Mouse (Mus musculus) MEL (cell line): ENCODE measurements around the gene AC134908.4. TPM values are rescaled to one million over a fixed set of nuclear protein-coding genes. Genes with fewer than 3 reads are reported as not detected.

Experiments used
- DNase-seq: peaks from one replicate; pipeline ENCODE4 v3.0.0; 2011; ENCODE audit warnings: low read depth, low spot score
- H3K27ac ChIP-seq: 2 replicates; pipeline ENCODE4 v1.5.1; 2012; ENCODE audit warnings: low read depth, mild to moderate bottlenecking, control low read depth, low read length, moderate library complexity; ENCODE audit not compliant: control insufficient read depth
- H3K27me3 ChIP-seq, 2 experiments: fragments of 150-350 bp in 1 of 2; sonication (generic) in 1 of 2; 2 replicates each; pipeline ENCODE4 v1.6.1; 2012; ENCODE audit warnings: low read length in 2 of 2, mild to moderate bottlenecking in 2 of 2, improper control_type of control experiment in 1 of 2, moderate library complexity in 1 of 2; ENCODE audit not compliant: insufficient read depth in 2 of 2, control insufficient read depth in 1 of 2
- H3K36me3 ChIP-seq, 2 experiments: 2 replicates each; pipeline ENCODE4 v1.6.1; 2012 to 2014; ENCODE audit warnings: low read length in 2 of 2, improper control_type of control experiment in 1 of 2, inconsistent platforms in 1 of 2, mild to moderate bottlenecking in 1 of 2; ENCODE audit not compliant: insufficient read depth in 2 of 2, control insufficient read depth in 1 of 2
- H3K4me1 ChIP-seq, 2 experiments: fragments of 150-350 bp in 1 of 2; sonication (generic) in 1 of 2; 2 replicates each; pipeline ENCODE4 v1.6.1; 2012; ENCODE audit warnings: low read length in 2 of 2, improper control_type of control experiment in 1 of 2, mild to moderate bottlenecking in 1 of 2; ENCODE audit not compliant: insufficient read depth in 2 of 2, control insufficient read depth in 1 of 2
- H3K4me3 ChIP-seq, 2 experiments: fragments of 150-350 bp in 1 of 2; sonication (generic) in 1 of 2; 2 replicates each; pipeline ENCODE4 v1.5.1; 2012; ENCODE audit warnings: low read depth in 2 of 2, low read length in 2 of 2, mild to moderate bottlenecking in 2 of 2, moderate library complexity in 2 of 2, control low read depth in 1 of 2, improper control_type of control experiment in 1 of 2; ENCODE audit not compliant: control insufficient read depth in 1 of 2, insufficient read depth in 1 of 2
- H3K79me2 ChIP-seq: 2 replicates; pipeline ENCODE4 v1.6.1; 2012; ENCODE audit warnings: mild to moderate bottlenecking, low read length, moderate library complexity; ENCODE audit not compliant: control insufficient read depth, poor library complexity, insufficient read depth
- H3K9ac ChIP-seq: 2 replicates; pipeline ENCODE4 v1.6.1; 2012; ENCODE audit warnings: low read depth, mild to moderate bottlenecking, control low read depth, low read length, moderate library complexity; ENCODE audit not compliant: control insufficient read depth, poor library complexity, severe bottlenecking
- H3K9me3 ChIP-seq: fragments of 150-350 bp; sonication (generic); replicated peaks from 2 replicates; pipeline ENCODE4 v1.6.1; 2012; ENCODE audit warnings: mild to moderate bottlenecking, low read length, improper control_type of control experiment, moderate library complexity; ENCODE audit not compliant: insufficient read depth
- CHD2 ChIP-seq: IDR thresholded peaks from 2 replicates; pipeline ENCODE4 v1.6.1; 2011; ENCODE audit warnings: low read length, improper control_type of control experiment
- CTCF ChIP-seq, 3 experiments: IDR thresholded peaks in 2 of 3; conservative IDR thresholded peaks in 1 of 3; 2 replicates each; pipeline ENCODE4 v1.5.1; 2011 to 2012; ENCODE audit warnings: low read length in 3 of 3, low read depth in 2 of 3, mild to moderate bottlenecking in 2 of 3, improper control_type of control experiment in 1 of 3, inconsistent platforms in 1 of 3, mixed read lengths in 1 of 3, moderate library complexity in 1 of 3; ENCODE audit not compliant: control insufficient read depth in 1 of 3, insufficient read depth in 1 of 3, poor library complexity in 1 of 3, severe bottlenecking in 1 of 3
- E2F4 ChIP-seq: IDR thresholded peaks from 2 replicates; pipeline ENCODE4 v1.6.1; 2011; ENCODE audit warnings: low read depth, low read length, improper control_type of control experiment, borderline replicate concordance
- ELF1 ChIP-seq: IDR thresholded peaks from 2 replicates; pipeline ENCODE4 v1.6.1; 2014; ENCODE audit warnings: low read depth, mild to moderate bottlenecking, inconsistent platforms, low read length, improper control_type of control experiment, moderate library complexity
- EP300 ChIP-seq, 2 experiments: IDR thresholded peaks; 2 replicates each; pipeline ENCODE4 v1.6.1; 2011; ENCODE audit warnings: improper control_type of control experiment in 2 of 2, low read length in 2 of 2, low read depth in 1 of 2, mild to moderate bottlenecking in 1 of 2
- GABPA ChIP-seq: IDR thresholded peaks from 2 replicates; pipeline ENCODE4 v1.6.1; 2012; ENCODE audit warnings: low read depth, mild to moderate bottlenecking, inconsistent platforms, low read length, improper control_type of control experiment, moderate library complexity
- GATA1 ChIP-seq: IDR thresholded peaks from 2 replicates; pipeline ENCODE4 v1.6.1; 2011; ENCODE audit warnings: low read depth, low read length, improper control_type of control experiment
- HCFC1 ChIP-seq: IDR thresholded peaks from 2 replicates; pipeline ENCODE4 v1.6.1; 2012; ENCODE audit warnings: low read depth, mild to moderate bottlenecking, inconsistent platforms, low read length, improper control_type of control experiment, moderate library complexity
- JUND ChIP-seq: IDR thresholded peaks from 2 replicates; pipeline ENCODE4 v1.6.1; 2011; ENCODE audit warnings: low read depth, mild to moderate bottlenecking, improper control_type of control experiment, low read length
- KAT2A ChIP-seq: conservative IDR thresholded peaks from 2 replicates; pipeline ENCODE4 v1.6.1; 2012; ENCODE audit warnings: low read depth, low read length, improper control_type of control experiment, inconsistent platforms
- MAFK ChIP-seq: IDR thresholded peaks from 2 replicates; pipeline ENCODE4 v1.6.1; 2011; ENCODE audit warnings: low read depth, mild to moderate bottlenecking, low read length, improper control_type of control experiment, borderline replicate concordance
- MAX ChIP-seq: IDR thresholded peaks from 2 replicates; pipeline ENCODE4 v1.6.1; 2011; ENCODE audit warnings: low read length, improper control_type of control experiment
- MAZ ChIP-seq: IDR thresholded peaks from 2 replicates; pipeline ENCODE4 v1.6.1; 2012; ENCODE audit warnings: low read depth, mild to moderate bottlenecking, inconsistent platforms, low read length, improper control_type of control experiment
- MEF2A ChIP-seq: IDR thresholded peaks from 2 replicates; pipeline ENCODE4 v1.6.1; 2014; ENCODE audit warnings: low read depth, mild to moderate bottlenecking, inconsistent platforms, low read length, improper control_type of control experiment; ENCODE audit not compliant: poor library complexity, insufficient replicate concordance, severe bottlenecking; ENCODE audit errors: extremely low read depth
- MXI1 ChIP-seq: IDR thresholded peaks from 2 replicates; pipeline ENCODE4 v1.6.1; 2011; ENCODE audit warnings: mild to moderate bottlenecking, low read depth, low read length, improper control_type of control experiment
- MYB ChIP-seq: IDR thresholded peaks from 2 replicates; pipeline ENCODE4 v1.6.1; 2011; ENCODE audit warnings: mild to moderate bottlenecking, low read depth, low read length, improper control_type of control experiment
- POLR2A ChIP-seq, 2 experiments: IDR thresholded peaks; 2 replicates each; pipeline ENCODE4 v1.6.1; 2011 to 2012; ENCODE audit warnings: low read length in 2 of 2, mild to moderate bottlenecking in 2 of 2, control low read depth in 1 of 2, improper control_type of control experiment in 1 of 2, low read depth in 1 of 2, moderate library complexity in 1 of 2; ENCODE audit not compliant: control insufficient read depth in 1 of 2, insufficient read depth in 1 of 2, poor library complexity in 1 of 2
- POLR2AphosphoS2 ChIP-seq: IDR thresholded peaks from 2 replicates; pipeline ENCODE4 v1.6.1; 2011; ENCODE audit warnings: low read length, improper control_type of control experiment
- POLR2AphosphoS5 ChIP-seq: IDR thresholded peaks from 2 replicates; pipeline ENCODE4 v1.6.1; 2012; ENCODE audit warnings: low read depth, borderline replicate concordance, mild to moderate bottlenecking, inconsistent platforms, low read length, moderate library complexity, mixed read lengths
- RAD21 ChIP-seq: IDR thresholded peaks from 2 replicates; pipeline ENCODE4 v1.6.1; 2011; ENCODE audit warnings: mild to moderate bottlenecking, low read depth, low read length, improper control_type of control experiment
- RCOR1 ChIP-seq: IDR thresholded peaks from 2 replicates; pipeline ENCODE4 v1.6.1; 2012; ENCODE audit warnings: low read depth, mild to moderate bottlenecking, inconsistent platforms, low read length, improper control_type of control experiment
- SMC3 ChIP-seq: IDR thresholded peaks from 2 replicates; pipeline ENCODE4 v1.6.1; 2011; ENCODE audit warnings: low read depth, low read length, improper control_type of control experiment
- TAL1 ChIP-seq: IDR thresholded peaks from 2 replicates; pipeline ENCODE4 v1.6.1; 2012; ENCODE audit warnings: mild to moderate bottlenecking, inconsistent platforms, low read length, moderate library complexity, mixed read lengths
- TBP ChIP-seq: IDR thresholded peaks from 2 replicates; pipeline ENCODE4 v1.8.0; 2011; ENCODE audit warnings: low read depth, low read length, improper control_type of control experiment
- TCF12 ChIP-seq: IDR thresholded peaks from 2 replicates; pipeline ENCODE4 v1.6.1; 2014; ENCODE audit warnings: low read depth, mild to moderate bottlenecking, inconsistent platforms, low read length, improper control_type of control experiment, moderate library complexity
- USF1 ChIP-seq: IDR thresholded peaks from 2 replicates; pipeline ENCODE4 v1.6.1; 2014; ENCODE audit warnings: low read depth, mild to moderate bottlenecking, inconsistent platforms, low read length, improper control_type of control experiment, moderate library complexity
- USF2 ChIP-seq, 2 experiments: IDR thresholded peaks; 2 replicates each; pipeline ENCODE4 v1.6.1; 2011 to 2012; ENCODE audit warnings: improper control_type of control experiment in 2 of 2, low read length in 2 of 2, borderline replicate concordance in 1 of 2, inconsistent platforms in 1 of 2, low read depth in 1 of 2, mild to moderate bottlenecking in 1 of 2; ENCODE audit not compliant: insufficient read depth in 1 of 2
- ZC3H11A ChIP-seq: IDR thresholded peaks from 2 replicates; pipeline ENCODE4 v1.6.1; 2012; ENCODE audit warnings: low read depth, mild to moderate bottlenecking, inconsistent platforms, low read length, improper control_type of control experiment
- ZMIZ1 ChIP-seq: IDR thresholded peaks from 2 replicates; pipeline ENCODE4 v1.6.1; 2012; ENCODE audit warnings: low read depth, mild to moderate bottlenecking, inconsistent platforms, low read length, improper control_type of control experiment, moderate library complexity
- polyA plus RNA-seq, 2 experiments: library from polyadenylated mRNA; stranded (reverse) in 1 of 2; unstranded in 1 of 2; fragments of >175 nt in 1 of 2; fragments of >200 nt in 1 of 2; gene quantifications; 2 replicates each; pipeline versions ENCODE4 v1.2.1 to v1.2.4; 2012; ENCODE audit warnings: low replicate concordance in 2 of 2, low read depth in 1 of 2; ENCODE audit not compliant: insufficient read length in 2 of 2, insufficient read depth in 1 of 2, missing spikeins in 1 of 2
- total RNA-seq: library from RNA; depleted of rRNA; stranded (reverse); fragments of 300-350 nt; gene quantifications from 2 replicates; pipeline ENCODE4 v1.2.3, GENCODE M21; 2012

Gene AC134908.4
- total and polyA plus RNA-seq, 3 experiments = 0.92 TPM; not detected in 2

GRCm38 (mm10) chr17:25827546-25828222 lies 32.2 kb upstream of the AC134908.4 start:
- H3K27ac ChIP-seq = no peak overlapping the region
- peaks cover 0 to 16% of the 10 kb centered on the region in 2 experiments; a peak in 2 of 4 replicates for H3K36me3 ChIP-seq
- H3K4me3 ChIP-seq = no peak overlapping the region
- TF ChIP-seq EP300 (IDR thresholded peaks at IDR 0.05; ENCODE audit: low read depth in 1 of 2, low read length in 2 of 2) = no peak
- TF ChIP-seq MXI1 = no peak
- no peak for TF ChIP-seq RAD21
- no peak for TF ChIP-seq HCFC1
- no peak for TF ChIP-seq RCOR1
- no peak for TF ChIP-seq TCF12
- no peak for TF ChIP-seq GATA1
- no peak for TF ChIP-seq CTCF (IDR thresholded peaks at IDR 0.05 in 2 of 3, conservative IDR thresholded peaks at IDR 0.05 in 1 of 3; ENCODE audit: control insufficient read depth in 1 of 3, insufficient read depth in 1 of 3, low read depth in 2 of 3, low read length in 3 of 3, poor library complexity in 1 of 3, severe bottlenecking in 1 of 3)
- no peak for TF ChIP-seq MAFK
- TF ChIP-seq SMC3 = no peak
- TF ChIP-seq MAZ = no peak
- no peak for TF ChIP-seq MEF2A
- no peak for TF ChIP-seq MAX
- TF ChIP-seq GABPA = no peak
- no peak for TF ChIP-seq JUND
- no peak for TF ChIP-seq POLR2AphosphoS5
- TF ChIP-seq POLR2AphosphoS2 = no peak
- TF ChIP-seq USF1 = no peak
- no peak for TF ChIP-seq CHD2
- TF ChIP-seq ZC3H11A = no peak
- H3K79me2 ChIP-seq = peaks cover 60% of the 10 kb centered on the region
- H3K27me3 ChIP-seq = no peaks in the 10 kb centered on the region
- no peak for DNase-seq
- H3K4me1 ChIP-seq = peaks cover 0 to 42% of the 10 kb centered on the region in 2 experiments; a peak in 2 of 4 replicates
- H3K9ac ChIP-seq = no peak overlapping the region
- H3K9me3 ChIP-seq = no peaks in the 10 kb centered on the region

- no peak for DNase-seq
- Histone ChIP-seq H3K27ac (no peak overlapping the region), H3K4me1 (peaks cover 0 to 42% of the 10 kb centered on the region in 2 experiments; a peak in 2 of 4 replicates), H3K9ac (no peak overlapping the region), H3K79me2 (peaks cover 53% of the 10 kb centered on the region), H3K27me3 (no peaks in the 10 kb centered on the region), H3K36me3 (peaks cover 0 to 17% of the 10 kb centered on the region in 2 experiments; a peak in 2 of 4 replicates), H3K4me3 (no peak overlapping the region), H3K9me3 (no peaks in the 10 kb centered on the region)
- TF ChIP-seq ZMIZ1 = no peak
- no peak for TF ChIP-seq MYB
- no peak for TF ChIP-seq CTCF (IDR thresholded peaks at IDR 0.05 in 2 of 3, conservative IDR thresholded peaks at IDR 0.05 in 1 of 3; ENCODE audit: control insufficient read depth in 1 of 3, insufficient read depth in 1 of 3, low read depth in 2 of 3, low read length in 3 of 3, poor library complexity in 1 of 3, severe bottlenecking in 1 of 3)
- TF ChIP-seq TAL1 = no peak
- no peak for TF ChIP-seq TBP
- TF ChIP-seq ELF1 = no peak
- no peak for TF ChIP-seq USF2 (IDR thresholded peaks at IDR 0.05; ENCODE audit: borderline replicate concordance in 1 of 2, insufficient read depth in 1 of 2, low read depth in 1 of 2, low read length in 2 of 2)
- no peak for TF ChIP-seq POLR2A (IDR thresholded peaks at IDR 0.05; ENCODE audit: control insufficient read depth in 1 of 2, insufficient read depth in 1 of 2, low read depth in 1 of 2, low read length in 2 of 2, poor library complexity in 1 of 2)
- no peak for TF ChIP-seq RCOR1
- TF ChIP-seq E2F4 = no peak
- no peak for TF ChIP-seq KAT2A
- TF ChIP-seq POLR2AphosphoS2 = no peak
Observed at GRCm38 (mm10) chr17:25827011-25827410, 31.6 kb upstream of the AC134908.4 start.
